8 mouse cellular contexts compared by ENCODE assay signal in the genomic region with DNA sequence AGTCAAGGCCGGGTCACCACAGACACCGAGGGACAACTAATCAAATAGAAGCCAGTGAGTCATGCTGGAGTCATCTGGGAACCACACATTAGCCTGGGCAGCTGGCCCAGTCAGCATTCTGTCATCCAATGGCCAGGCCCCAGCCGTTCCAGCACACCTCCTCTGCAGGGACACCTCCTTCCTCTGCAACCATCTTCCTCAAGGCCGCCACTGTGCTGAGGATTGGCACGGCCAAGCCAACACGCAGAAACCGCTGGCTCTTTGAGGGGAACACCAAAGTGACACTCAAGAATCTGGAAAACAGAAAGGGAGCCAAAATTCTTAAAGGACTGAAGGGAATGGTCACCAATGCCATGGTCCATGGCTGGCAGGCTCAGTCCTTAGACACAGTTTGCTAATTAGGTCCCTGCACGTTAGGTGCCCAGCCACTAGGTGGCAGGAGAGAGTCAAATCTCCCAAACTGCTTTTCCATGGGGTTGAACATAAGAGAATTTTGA. TPM values are rescaled to one million over a fixed set of nuclear protein-coding genes. Genes with fewer than 3 reads are reported as not detected.
DNase-seq lines count a peak whose midpoint lies in the region; ATAC-seq and TF ChIP-seq lines count a peak whose summit lies in the region.

No protein-coding gene starts in this region.

- no peak overlapping the region for H3K4me3 ChIP-seq in heart, adult 2 months
- no peak overlapping the region for H3K4me3 ChIP-seq in kidney, embryonic 15.5 days (replicated peaks)
- H3K4me3 ChIP-seq in limb, embryonic 15.5 days, result no peak overlapping the region

- peak; percentile 40 for DNase-seq in A20 (ENCODE audit: low read depth, low spot score)
- DNase-seq in Muller cell, postnatal 12 days (ENCODE audit: inconsistent ontology term), result peak; percentile 96
- peak; percentile 71 to 74 for DNase-seq in cerebellum, postnatal 14 days
- peak; percentile 82 to 88 for DNase-seq in heart, adult 2 months
- peak; percentile 63 for DNase-seq in ovary, postnatal 36 days (ENCODE audit: low spot score)
- peak; percentile 50 for DNase-seq in urinary bladder, adult 2 months (ENCODE audit: low spot score)

- H3K4me2 ChIP-seq in kidney, embryonic 15.5 days, result no peak overlapping the region
- no peak overlapping the region for H3K4me2 ChIP-seq in limb, embryonic 15.5 days

- H3K9ac ChIP-seq in heart, adult 2 months (ENCODE audit: low read depth, low read length), result no peak overlapping the region
- H3K9ac ChIP-seq in kidney, embryonic 15.5 days, result no peak overlapping the region
- no peak overlapping the region for H3K9ac ChIP-seq in limb, embryonic 15.5 days

- TF ChIP-seq EP300 in heart, adult 2 months (IDR thresholded peaks at IDR 0.05; ENCODE audit: insufficient read depth, low read depth, low read length), result no peak

- ATAC-seq in kidney, embryonic 15.5 days (replicated peaks; ENCODE audit: low FRiP score), result 0 out of 2 replicates have a peak, but pooled peaks have one; percentile 52
- 0 out of 2 replicates have a peak, but pooled peaks have one; percentile 61 for ATAC-seq in limb, embryonic 15.5 days (ENCODE audit: insufficient number of reproducible peaks, low FRiP score, low TSS enrichment, low read depth)

- no peaks in the 10 kb centered on the region for H3K36me3 ChIP-seq in heart, adult 2 months (ENCODE audit: control insufficient read depth, insufficient read depth, low read length)
- H3K36me3 ChIP-seq in kidney, embryonic 15.5 days, result no peaks in the 10 kb centered on the region
- H3K36me3 ChIP-seq in limb, embryonic 15.5 days, result no peaks in the 10 kb centered on the region

- 7% methylated on average over 8 of the region's 8 CpGs for WGBS in heart, adult 2 months
- 63% methylated on average over 8 of the region's 8 CpGs for WGBS in kidney, embryonic 15.5 days
- whole genome bisulfite sequencing in limb, embryonic 15.5 days, result 48% methylated on average over 8 of the region's 8 CpGs

- no peaks in the 10 kb centered on the region for H3K9me3 ChIP-seq in kidney, embryonic 15.5 days (replicated peaks)
- no peaks in the 10 kb centered on the region for H3K9me3 ChIP-seq in limb, embryonic 15.5 days

- H3K27ac ChIP-seq in heart, adult 2 months, result peak overlapping the region; percentile 73
- no peak overlapping the region for H3K27ac ChIP-seq in kidney, embryonic 15.5 days
- no peak overlapping the region for H3K27ac ChIP-seq in limb, embryonic 15.5 days

- TF ChIP-seq CTCF in heart, adult 2 months (IDR thresholded peaks at IDR 0.05), result peak; percentile 97

- H3K27me3 ChIP-seq in heart, adult 2 months (ENCODE audit: control insufficient read depth, insufficient read depth, low read length), result no peaks in the 10 kb centered on the region
- no peaks in the 10 kb centered on the region for H3K27me3 ChIP-seq in kidney, embryonic 15.5 days
- no peaks in the 10 kb centered on the region for H3K27me3 ChIP-seq in limb, embryonic 15.5 days

- no peaks in the 10 kb centered on the region; the same call in 1 of the 2 replicates for H3K4me1 ChIP-seq in heart, adult 2 months (ENCODE audit: control insufficient read depth, insufficient read depth, low read length)
- no peaks in the 10 kb centered on the region for H3K4me1 ChIP-seq in kidney, embryonic 15.5 days
- H3K4me1 ChIP-seq in limb, embryonic 15.5 days, result peaks cover 8% of the 10 kb centered on the region; the same call in 1 of the 2 replicates

- intact Hi-C loops in heart, adult 2 months (cut with DNase I), result loop anchor here (1.0 to 5.0 kb wide), 3 partner anchors 26 to 510 kb away; a partner anchor contains a TSS

- TF ChIP-seq POLR2A in heart, adult 2 months (IDR thresholded peaks at IDR 0.05; ENCODE audit: insufficient read depth, low read depth, low read length), result peak; percentile 31; the same call in 1 of the 2 replicates

- no peaks in the 10 kb centered on the region for H3K79me2 ChIP-seq in heart, adult 2 months (replicated peaks; ENCODE audit: control insufficient read depth, insufficient read depth, low read length)

RNA-seq across cellular contexts. Expression of a gene that starts 24.8 kb away (rescaled TPM):
- 1 to 10 TPM; 1.6 to 1.7 TPM for total RNA-seq in heart, adult 2 months (2021)
- 1.1 and 1.4 TPM in 2 replicates for polyA plus RNA-seq in heart, adult 2 months (2012; rRNA removed)
- 2.0 and 2.6 TPM in 2 replicates for polyA plus RNA-seq in kidney, embryonic 15.5 days (2015; fragmentation: Nextera tagmentation; extraction: Ambion mirVana)
- 0.96 and 1.1 TPM in 2 replicates for polyA plus RNA-seq in limb, embryonic 15.5 days (2015; fragmentation: Nextera tagmentation; extraction: Ambion mirVana)
- 3.9 TPM in 2 replicates for polyA plus RNA-seq in urinary bladder, adult 2 months (2012; rRNA removed)

Comparison
In these comparisons a context has a peak if more than half of its experiments do, and no peak if none do; other contexts are left out.
1. DNase-seq: peak in every context shown above with its lines; median percentile 96 in Muller cell, postnatal 12 days; 85 in heart, adult 2 months; 72 in cerebellum, postnatal 14 days; 63 in ovary, postnatal 36 days; 50 in urinary bladder, adult 2 months; 40 in A20.